Mouse (Mus musculus) layer of hippocampus, postnatal 36 days (tissue): Measurements from ENCODE around the gene Rhobtb1. TPM values are rescaled to one million over a fixed set of nuclear protein-coding genes. Genes with fewer than 3 reads are reported as not detected.

ENCODE experiments used
- DNase-seq, 2 experiments: peaks; one replicate each; pipeline ENCODE4 v3.0.0; 2022
- total RNA-seq, 2 experiments: library from RNA; stranded (reverse); gene quantifications; 2 replicates each; pipeline ENCODE4 v1.2.3; 2021

Gene Rhobtb1
- total RNA-seq, 2 experiments from 2014 or later = 4.4 to 5.8 TPM

GRCm38 (mm10) chr10:69211976-69212375 lies 60.7 kb downstream of the Rhobtb1 start:
- peak in 1 of 2 experiments; percentile 14 for DNase-seq

- peak; percentile 68 to 71 for DNase-seq
These were observed 61.6 kb downstream of the Rhobtb1 start, which contains the start of gene A930033H14Rik for GRCm38 (mm10) chr10:69212542-69213440. Gene A930033H14Rik, minus strand, starts transcription at chr10:69213098.

DNA sequence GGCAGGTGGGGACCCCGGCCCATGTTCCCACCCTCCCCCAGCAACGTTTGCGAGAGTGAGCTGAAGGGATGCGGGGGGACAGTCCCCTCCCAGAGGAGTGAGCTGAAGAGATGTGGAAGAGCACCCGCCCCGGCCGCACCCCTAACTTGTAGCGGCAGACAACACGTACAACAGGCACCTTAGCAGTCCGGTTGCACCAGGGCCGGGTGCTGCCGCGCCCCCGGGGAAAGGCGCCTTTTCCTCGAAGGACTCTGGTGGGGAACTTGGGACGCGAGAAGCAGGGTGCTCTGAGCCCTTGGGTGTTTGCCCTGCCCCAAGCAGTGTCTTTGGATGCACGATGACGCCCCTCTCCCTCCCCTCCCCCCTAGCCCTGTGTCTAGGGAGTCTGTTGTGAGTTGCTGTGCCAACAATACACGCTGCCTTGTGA lies 62.2 kb downstream of the Rhobtb1 start:
- no peak for DNase-seq

- no peak for DNase-seq
These were observed 62.8 kb downstream of the Rhobtb1 start for GRCm38 (mm10) chr10:69213986-69214385.

GRCm38 (mm10) chr10:69217127-69217690 lies 66.0 kb downstream of the Rhobtb1 start:
- DNase-seq = no peak

- no peak for DNase-seq
These were observed 67.4 kb downstream of the Rhobtb1 start for GRCm38 (mm10) chr10:69218458-69219288.

DNA sequence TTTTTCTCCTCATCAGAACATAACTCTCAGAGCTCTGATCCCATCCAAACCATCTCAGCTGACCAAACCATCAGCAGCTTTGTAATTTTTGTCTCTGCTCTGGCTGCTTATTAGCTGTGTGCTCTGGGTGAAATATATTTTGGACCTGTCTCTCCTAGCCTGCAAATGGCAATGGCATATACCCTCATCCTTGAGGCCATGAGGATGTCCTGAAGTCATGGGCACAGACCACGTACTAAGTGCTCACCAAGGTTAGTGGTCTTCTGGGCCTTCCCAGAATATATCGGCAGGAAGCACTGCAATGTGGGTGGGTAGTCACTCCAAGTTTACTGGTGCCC lies 68.0 kb downstream of the Rhobtb1 start:
- no peak for DNase-seq

DNA sequence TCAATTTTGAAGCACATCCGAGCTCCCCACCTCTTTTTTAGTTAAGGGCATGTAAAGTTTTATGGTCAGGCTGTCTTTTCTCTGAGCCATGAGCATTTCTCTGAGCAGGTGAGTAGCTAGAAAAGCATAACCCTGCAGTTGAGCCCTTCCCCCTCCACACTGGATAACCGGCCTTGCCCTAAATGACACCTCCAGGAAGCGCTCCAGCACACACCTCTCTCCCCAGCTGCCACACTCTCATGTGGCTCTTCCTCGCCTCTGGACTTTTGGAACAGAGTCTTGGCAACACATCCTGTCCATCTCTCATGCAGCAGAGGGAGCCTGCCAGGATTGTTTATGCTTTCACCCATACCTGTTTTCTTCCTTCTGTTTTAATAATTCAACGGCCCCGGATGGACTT lies 69.1 kb downstream of the Rhobtb1 start:
- DNase-seq = no peak

DNA sequence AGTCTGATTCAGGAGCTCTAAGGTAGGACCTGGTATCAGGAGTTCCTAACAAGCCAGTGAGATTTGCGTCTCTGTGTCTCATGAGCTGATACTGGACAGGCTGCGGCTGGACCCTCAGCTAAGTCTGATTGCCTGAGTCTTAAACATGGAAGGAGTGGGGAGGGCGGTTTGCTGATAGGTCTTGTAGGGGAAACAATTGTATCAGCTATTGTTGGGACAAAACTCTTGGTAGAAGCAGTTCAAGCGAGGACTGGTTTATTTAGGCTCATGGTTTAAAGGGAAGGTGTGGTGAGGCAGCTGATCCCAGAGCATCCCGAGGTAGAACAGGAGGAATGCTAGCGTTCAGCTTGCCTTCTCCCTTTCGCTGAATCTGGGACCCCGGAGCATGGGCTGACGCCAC lies 69.9 kb downstream of the Rhobtb1 start:
- DNase-seq = no peak

- no peak for DNase-seq
These were observed 70.7 kb downstream of the Rhobtb1 start for GRCm38 (mm10) chr10:69221955-69222354.

GRCm38 (mm10) chr10:69223232-69223631 lies 72.0 kb downstream of the Rhobtb1 start:
- DNase-seq = no peak

- DNase-seq = no peak
These were observed 73.0 kb downstream of the Rhobtb1 start for GRCm38 (mm10) chr10:69224276-69224675.

- no peak for DNase-seq
These were observed 74.2 kb downstream of the Rhobtb1 start for GRCm38 (mm10) chr10:69225471-69225870.

- DNase-seq = no peak
These were observed 74.7 kb downstream of the Rhobtb1 start for GRCm38 (mm10) chr10:69225951-69226350.

DNA sequence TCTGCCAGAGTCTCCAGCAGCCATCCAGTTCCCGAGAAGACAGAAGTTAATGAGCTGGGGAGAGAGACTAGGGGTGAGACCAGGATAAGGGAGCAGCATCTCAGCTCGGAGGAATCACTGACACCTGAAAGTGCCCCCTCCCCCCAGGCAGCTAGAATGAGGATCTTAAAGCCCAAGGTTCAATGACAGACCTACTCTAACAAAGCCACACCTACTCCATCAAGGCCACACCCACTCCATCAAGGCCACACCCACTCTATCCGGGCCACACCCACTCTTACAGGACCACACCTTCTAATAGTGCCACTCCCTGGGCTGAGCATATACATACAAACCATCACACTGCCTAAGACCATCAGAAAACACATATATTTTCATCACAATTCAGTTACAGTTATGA lies 86.0 kb downstream of the Rhobtb1 start:
- DNase-seq = no peak

DNA sequence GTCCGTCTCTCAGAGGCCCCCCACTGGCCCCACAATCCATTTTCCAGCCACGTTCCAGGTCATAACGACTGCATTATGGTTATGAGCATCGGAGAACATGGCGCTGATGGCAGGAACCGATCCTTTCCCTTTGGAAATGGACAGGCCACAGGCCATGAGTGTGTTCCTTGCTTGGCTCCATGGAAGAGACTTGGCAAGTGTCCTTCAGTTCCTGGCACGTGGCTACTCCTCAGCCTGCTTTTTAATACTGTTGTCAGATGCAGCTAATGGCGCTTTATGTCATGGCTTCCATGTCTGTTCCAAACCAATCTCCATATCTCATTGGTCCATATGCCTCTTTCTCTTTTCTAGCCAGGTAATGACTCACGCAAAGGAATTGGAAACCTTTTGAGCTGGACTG lies 86.5 kb downstream of the Rhobtb1 start:
- DNase-seq = no peak

GRCm38 (mm10) chr10:69238311-69238710 lies 87.1 kb downstream of the Rhobtb1 start:
- no peak for DNase-seq

DNA sequence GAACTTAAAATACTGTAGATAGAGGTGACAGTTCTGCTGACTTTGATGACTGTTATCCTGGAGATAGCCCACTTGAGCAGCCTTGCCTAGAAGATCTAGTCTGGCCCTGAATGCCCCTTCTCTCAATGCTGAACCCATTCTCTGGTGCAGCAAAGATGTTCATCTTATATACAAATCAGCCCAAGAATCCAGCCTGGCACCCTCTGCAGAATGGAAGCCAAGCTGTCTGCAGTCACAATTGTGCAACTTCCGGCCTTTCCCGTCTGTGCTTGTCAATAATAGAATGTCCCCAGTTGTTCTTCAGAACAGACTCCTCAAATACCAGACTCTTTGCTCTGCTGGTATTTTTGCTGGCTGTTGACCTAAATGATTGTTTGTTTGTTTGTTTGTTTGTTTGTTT lies 89.3 kb downstream of the Rhobtb1 start:
- DNase-seq = no peak

GRCm38 (mm10) chr10:69245151-69245550 lies 93.9 kb downstream of the Rhobtb1 start:
- no peak for DNase-seq

- DNase-seq = no peak
These were observed 94.9 kb downstream of the Rhobtb1 start for GRCm38 (mm10) chr10:69245906-69246668.

- DNase-seq = no peak
These were observed 95.5 kb downstream of the Rhobtb1 start for GRCm38 (mm10) chr10:69246762-69247161.

GRCm38 (mm10) chr10:69247311-69248033 lies 96.2 kb downstream of the Rhobtb1 start:
- DNase-seq = no peak
